Mouse (Mus musculus): Measurements from ENCODE around the gene Kcnt2.

Kcnt2 gene

GRCm38 (mm10) chr1:140492237-140492636 is 246.3 kb downstream of the Kcnt2 start:
- no peak for DNase-seq (ENCODE audit: low read depth)

GRCm38 (mm10) chr1:140513451-140513850 is 267.5 kb downstream of the Kcnt2 start:
- DNase-seq (ENCODE audit: low read depth), result no peak

- DNase-seq (ENCODE audit: low read depth), result no peak
Observed at GRCm38 (mm10) chr1:140531285-140531908, 285.4 kb downstream of the Kcnt2 start.

- no peak for DNase-seq (ENCODE audit: low read depth)
Observed at GRCm38 (mm10) chr1:140534849-140535248, 288.9 kb downstream of the Kcnt2 start.

GRCm38 (mm10) chr1:140542066-140542465 is 296.1 kb downstream of the Kcnt2 start:
- DNase-seq (ENCODE audit: low read depth), result no peak

- DNase-seq (ENCODE audit: low read depth), result no peak
Observed at GRCm38 (mm10) chr1:140548711-140549110, 302.8 kb downstream of the Kcnt2 start.

- no peak for DNase-seq (ENCODE audit: low read depth)
Observed at GRCm38 (mm10) chr1:140560801-140561200, 314.8 kb downstream of the Kcnt2 start.

- no peak for DNase-seq (ENCODE audit: low read depth)
Observed at GRCm38 (mm10) chr1:140572141-140572540, 326.2 kb downstream of the Kcnt2 start.

GRCm38 (mm10) chr1:140578607-140579006 is 332.6 kb downstream of the Kcnt2 start:
- DNase-seq (ENCODE audit: low read depth), result no peak

GRCm38 (mm10) chr1:140588302-140588701 is 342.3 kb downstream of the Kcnt2 start:
- no peak for DNase-seq (ENCODE audit: low read depth)

GRCm38 (mm10) chr1:140608765-140609297 is 362.9 kb downstream of the Kcnt2 start:
- no peak for DNase-seq (ENCODE audit: low read depth)

GRCm38 (mm10) chr1:140613101-140613500 is 367.1 kb downstream of the Kcnt2 start:
- no peak for DNase-seq (ENCODE audit: low read depth)

- no peak for DNase-seq (ENCODE audit: low read depth)
Observed at GRCm38 (mm10) chr1:140614840-140615239, 368.9 kb downstream of the Kcnt2 start.

- no peak for DNase-seq (ENCODE audit: low read depth)
Observed at GRCm38 (mm10) chr1:140618164-140618563, 372.2 kb downstream of the Kcnt2 start.

- no peak for DNase-seq (ENCODE audit: low read depth)
Observed at GRCm38 (mm10) chr1:140624918-140625317, 379.0 kb downstream of the Kcnt2 start.

- DNase-seq (ENCODE audit: low read depth), result no peak
Observed at GRCm38 (mm10) chr1:140659607-140660340, 413.8 kb downstream of the Kcnt2 start.

GRCm38 (mm10) chr1:140660751-140661403 is 414.9 kb downstream of the Kcnt2 start:
- no peak for DNase-seq (ENCODE audit: low read depth)

- no peak for DNase-seq (ENCODE audit: low read depth)
Observed at GRCm38 (mm10) chr1:140661404-140661787, 415.4 kb downstream of the Kcnt2 start.

Data from c-Kit-positive CD71-positive TER-119-negative erythroid progenitor cells, embryonic 14.5 days (primary cell).